In the genomic region with DNA sequence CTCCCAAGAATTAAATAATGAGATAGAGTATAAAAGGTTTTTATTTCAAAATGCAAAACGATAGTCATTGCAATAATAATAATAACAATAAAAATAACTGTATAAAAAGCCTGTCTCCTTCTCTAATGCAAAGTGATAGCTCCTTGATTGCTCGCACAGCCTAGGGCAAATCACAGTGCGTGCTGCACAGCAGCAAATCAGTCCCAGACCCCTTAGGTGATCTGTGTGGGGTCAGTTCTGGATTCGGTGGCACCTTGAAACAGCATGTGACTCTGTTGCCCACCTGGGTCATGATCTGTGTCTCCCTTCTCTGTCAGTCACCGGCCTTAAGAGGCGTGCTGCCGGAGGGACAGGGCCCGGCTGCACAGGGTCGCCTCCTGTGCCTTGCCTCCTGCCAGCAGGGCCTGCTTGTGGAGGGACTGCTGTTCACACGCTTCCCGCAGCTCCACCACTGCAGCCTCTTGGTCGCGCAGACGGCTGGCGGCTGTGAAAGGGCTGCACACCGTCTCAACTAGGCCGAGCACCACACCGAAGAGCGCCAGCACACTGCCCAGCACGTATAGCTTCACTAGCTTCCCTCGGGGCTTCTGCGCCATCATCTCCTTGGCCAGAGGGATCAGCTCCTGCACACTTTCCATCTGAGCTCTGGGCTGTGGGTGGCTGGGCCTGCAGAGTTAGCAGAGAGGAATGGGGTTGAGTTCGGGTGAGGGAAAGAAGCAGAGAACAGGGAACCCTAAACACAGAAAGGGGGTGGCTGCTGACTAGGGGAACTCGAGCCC, we compare ENCODE assay signal across 8 mouse cellular contexts. TPM values are rescaled to one million over a fixed set of nuclear protein-coding genes. Genes with fewer than 3 reads are reported as not detected.
DNase-seq lines count a peak whose midpoint lies in the region; ATAC-seq and TF ChIP-seq lines count a peak whose summit lies in the region.

No protein-coding gene starts in this region.

- no peaks in the 10 kb centered on the region for H3K27me3 ChIP-seq in lung, embryonic 15.5 days
- no peaks in the 10 kb centered on the region for H3K27me3 ChIP-seq in kidney, adult 2 months (replicated peaks; ENCODE audit: control insufficient read depth, insufficient read depth, low read length)
- H3K27me3 ChIP-seq in liver, embryonic 14.5 days (ENCODE audit: control insufficient read depth, insufficient read depth, low read length): no peaks in the 10 kb centered on the region
- H3K27me3 ChIP-seq in neural tube, embryonic 13.5 days: no peaks in the 10 kb centered on the region

- no peak for TF ChIP-seq CTCF in kidney, adult 2 months (conservative IDR thresholded peaks at IDR 0.05; ENCODE audit: insufficient read depth, insufficient read length, low read depth, low read length)
- TF ChIP-seq CTCF in liver, embryonic 14.5 days (IDR thresholded peaks at IDR 0.05; ENCODE audit: low read depth): no peak

- no peaks in the 10 kb centered on the region for H3K36me3 ChIP-seq in lung, embryonic 15.5 days
- H3K36me3 ChIP-seq in kidney, adult 2 months (ENCODE audit: control insufficient read depth, insufficient read depth, low read length): no peaks in the 10 kb centered on the region
- no peaks in the 10 kb centered on the region for H3K36me3 ChIP-seq in liver, embryonic 14.5 days (replicated peaks; ENCODE audit: control insufficient read depth, insufficient read depth, low read depth)
- no peaks in the 10 kb centered on the region for H3K36me3 ChIP-seq in neural tube, embryonic 13.5 days

- no peak for TF ChIP-seq EP300 in liver, embryonic 14.5 days (IDR thresholded peaks at IDR 0.05; ENCODE audit: low read depth)

- peak overlapping the region; percentile 63 for H3K4me2 ChIP-seq in lung, embryonic 15.5 days
- H3K4me2 ChIP-seq in liver, embryonic 14.5 days (ENCODE audit: low read depth): peak overlapping the region; percentile 43
- peak overlapping the region; percentile 60 for H3K4me2 ChIP-seq in neural tube, embryonic 13.5 days

- no peaks in the 10 kb centered on the region for H3K9me3 ChIP-seq in lung, embryonic 15.5 days
- no peaks in the 10 kb centered on the region for H3K9me3 ChIP-seq in liver, embryonic 14.5 days (ENCODE audit: control insufficient read depth, low read length)
- no peaks in the 10 kb centered on the region for H3K9me3 ChIP-seq in neural tube, embryonic 13.5 days

- 16% methylated on average over 24 of the region's 24 CpGs for WGBS in lung, embryonic 15.5 days
- WGBS in kidney, adult 2 months: 42% methylated on average over 24 of the region's 24 CpGs
- 37% methylated on average over 24 of the region's 24 CpGs for WGBS in liver, embryonic 14.5 days (ENCODE audit: insufficient replicate concordance)
- 7% methylated on average over 24 of the region's 24 CpGs for WGBS in neural tube, embryonic 13.5 days

- no peak for TF ChIP-seq POLR2A in kidney, adult 2 months (IDR thresholded peaks at IDR 0.05; ENCODE audit: low read depth, low read length)

- H3K4me3 ChIP-seq in lung, embryonic 15.5 days: peak overlapping the region; percentile 46
- peak overlapping the region; percentile 74 for H3K4me3 ChIP-seq in kidney, adult 2 months (ENCODE audit: insufficient read depth, low read depth, low read length)
- H3K4me3 ChIP-seq in liver, embryonic 14.5 days (ENCODE audit: insufficient read depth in 1 of 2, low read depth in 2 of 2, low read length in 2 of 2): peak overlapping the region; percentile 49 to 52
- H3K4me3 ChIP-seq in neural tube, embryonic 13.5 days: peak overlapping the region; percentile 35

- peak overlapping the region; percentile 49 for H3K9ac ChIP-seq in lung, embryonic 15.5 days
- peak overlapping the region; percentile 38; the same call in 1 of the 2 replicates for H3K9ac ChIP-seq in liver, embryonic 14.5 days (replicated peaks)
- H3K9ac ChIP-seq in neural tube, embryonic 13.5 days: peak overlapping the region; percentile 70

- peak; percentile 52 for ATAC-seq in lung, embryonic 15.5 days (ENCODE audit: borderline replicate concordance, extremely low read depth, low FRiP score, low TSS enrichment)
- ATAC-seq in liver, embryonic 14.5 days (ENCODE audit: insufficient read depth): peak; percentile 22
- peak; percentile 82 for ATAC-seq in neural tube, embryonic 13.5 days (ENCODE audit: low read depth)

- H3K4me1 ChIP-seq in lung, embryonic 15.5 days: peaks cover 8% of the 10 kb centered on the region; the same call in 1 of the 2 replicates
- H3K4me1 ChIP-seq in kidney, adult 2 months (ENCODE audit: control insufficient read depth, insufficient read depth, low read length): peaks cover 7% of the 10 kb centered on the region; the same call in 1 of the 2 replicates
- peaks cover 0 to 12% of the 10 kb centered on the region in 2 experiments; a peak in 2 of 4 replicates for H3K4me1 ChIP-seq in liver, embryonic 14.5 days (replicated peaks; ENCODE audit: control insufficient read depth in 2 of 2, insufficient read depth in 2 of 2, low read length in 1 of 2)
- peaks cover 17% of the 10 kb centered on the region for H3K4me1 ChIP-seq in neural tube, embryonic 13.5 days (replicated peaks)

- DNase-seq in lung, postnatal 36 days: no peak
- DNase-seq in cerebellum, adult 9-11 months: peak; percentile 52
- DNase-seq in frontal cortex, postnatal 10 days (ENCODE audit: low spot score in 2 of 2): peak; percentile 17 to 34
- peak; percentile 48 for DNase-seq in kidney, adult 2 months
- no peak for DNase-seq in liver, embryonic 14.5 days (ENCODE audit: low read depth in 3 of 3, low spot score in 3 of 3)
- DNase-seq in urinary bladder, postnatal 25 days (ENCODE audit: low spot score): no peak

- peak overlapping the region; percentile 92 for H3K27ac ChIP-seq in lung, embryonic 15.5 days
- H3K27ac ChIP-seq in kidney, adult 2 months (ENCODE audit: insufficient read depth, low read depth, low read length): peak overlapping the region; percentile 88
- no peak overlapping the region; the same call in 1 of the 2 replicates for H3K27ac ChIP-seq in liver, embryonic 14.5 days
- H3K27ac ChIP-seq in neural tube, embryonic 13.5 days (replicated peaks): peak overlapping the region; percentile 76

RNA-seq across cellular contexts. Expression of a gene that starts 0.7 kb away (rescaled TPM):
- 148 and 169 TPM in 2 replicates for polyA plus RNA-seq in lung, embryonic 15.5 days (2015; fragmentation: Nextera tagmentation; extraction: Ambion mirVana)
- polyA plus RNA-seq in kidney, adult 2 months (2012; rRNA removed): 175 and 201 TPM in 2 replicates
- polyA plus RNA-seq in liver, embryonic 14.5 days (2012; rRNA removed): 54.9 and 57.0 TPM in 2 replicates
- 65.5 and 71.8 TPM in 2 replicates for polyA plus RNA-seq in liver, embryonic 14.5 days (2014; fragmentation: Nextera tagmentation; extraction: Ambion mirVana)
- polyA plus RNA-seq in neural tube, embryonic 13.5 days (2015; fragmentation: Nextera tagmentation; extraction: Ambion mirVana): 6.2 and 6.7 TPM in 2 replicates

RNA-seq across cellular contexts. Expression of a gene that starts 8.5 kb away (rescaled TPM):
- 19.3 and 27.1 TPM in 2 replicates for polyA plus RNA-seq in lung, embryonic 15.5 days (2015; fragmentation: Nextera tagmentation; extraction: Ambion mirVana)
- polyA plus RNA-seq in kidney, adult 2 months (2012; rRNA removed): 125 and 136 TPM in 2 replicates
- polyA plus RNA-seq in liver, embryonic 14.5 days (2012; rRNA removed): 1.4 and 2.1 TPM in 2 replicates
- polyA plus RNA-seq in liver, embryonic 14.5 days (2014; fragmentation: Nextera tagmentation; extraction: Ambion mirVana): 3.3 and 5.5 TPM in 2 replicates
- not detected in 2 replicates for polyA plus RNA-seq in neural tube, embryonic 13.5 days (2015; fragmentation: Nextera tagmentation; extraction: Ambion mirVana)

Comparison
In these comparisons a context has a peak if more than half of its experiments do, and no peak if none do; other contexts are left out.
1. ATAC-seq: peak in every context shown above with its lines; median percentile 82 in neural tube, embryonic 13.5 days; 52 in lung, embryonic 15.5 days; 22 in liver, embryonic 14.5 days.
2. DNase-seq: peak in cerebellum, adult 9-11 months (single experiment), frontal cortex, postnatal 10 days (2 of 2) and kidney, adult 2 months (single experiment); none in lung, postnatal 36 days (single experiment), liver, embryonic 14.5 days (0 of 3) and urinary bladder, postnatal 25 days (single experiment).
3. Peak in every context shown above with its lines, with median percentiles within 50 percentile points of each other: H3K4me2 ChIP-seq, H3K4me3 ChIP-seq and H3K9ac ChIP-seq.